Mouse (Mus musculus): ENCODE data around the gene Gm10837.
A peak's percentile ranks its signal among the peaks of the same experiment; 100 is the strongest.
"Not testable (repeated sequence)": the region's sequence is repeated elsewhere in the genome, so short reads cannot be mapped to it uniquely, and the experiment has no call there.

Gm10837 gene

DNA sequence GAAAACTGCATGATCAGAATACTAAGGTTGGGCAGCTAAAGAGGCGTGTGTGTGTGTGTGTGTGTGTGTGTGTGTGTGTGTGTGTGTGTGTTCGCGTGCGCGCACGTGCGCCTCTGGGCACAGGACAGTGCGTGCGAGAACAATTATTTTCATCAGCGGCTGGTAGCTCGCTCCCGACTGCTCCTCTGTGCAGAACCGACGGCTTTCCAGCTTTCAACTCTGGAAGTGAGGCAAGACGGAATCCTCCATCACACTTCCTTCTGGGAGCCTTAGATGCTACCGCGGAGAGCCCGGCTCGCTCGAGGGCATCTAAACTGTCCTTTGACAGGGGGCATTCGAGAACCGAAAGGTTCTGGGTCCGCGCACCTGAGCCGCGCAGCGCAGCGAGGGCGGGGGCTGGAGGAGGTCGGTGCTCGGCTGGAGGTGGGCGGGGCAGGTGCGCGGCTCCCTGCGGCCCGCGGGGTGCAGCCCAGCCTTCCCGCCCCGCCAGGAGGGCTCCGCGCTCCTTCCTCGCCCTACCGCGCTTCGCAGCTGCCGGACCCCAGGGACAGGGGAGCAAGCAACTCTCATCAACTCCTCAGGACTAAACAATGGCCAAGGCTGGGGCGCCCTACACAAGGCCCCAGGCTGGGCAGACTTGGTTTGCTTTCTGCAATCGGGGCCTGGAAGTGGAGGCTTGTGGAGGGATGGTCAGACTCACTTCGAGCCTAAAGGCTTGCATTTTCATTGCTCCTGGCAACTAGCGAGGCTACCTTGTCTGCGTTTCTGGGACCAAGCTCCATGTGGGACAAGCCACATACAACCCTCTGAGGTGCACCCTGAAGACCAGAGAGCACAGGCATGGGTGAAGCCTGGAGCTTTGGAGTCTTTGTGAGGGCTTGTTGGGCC is at the start of gene Gm10837:
Gene Gm10837 (plus strand): TSS at position 146 of the 888 bp plus-strand sequence.
- no peak for DNase-seq

- DNase-seq, result peak; percentile 20
Measured at GRCm38 (mm10) chr14:122449601-122450495, 40.5 kb upstream of the Gm10837 start.

- peak; percentile 29 for DNase-seq
Measured at GRCm38 (mm10) chr14:122450496-122451382, 39.6 kb upstream of the Gm10837 start, which contains the start of gene Gm5089. Gene Gm5089 (minus strand): TSS chr14:122451115.

DNA sequence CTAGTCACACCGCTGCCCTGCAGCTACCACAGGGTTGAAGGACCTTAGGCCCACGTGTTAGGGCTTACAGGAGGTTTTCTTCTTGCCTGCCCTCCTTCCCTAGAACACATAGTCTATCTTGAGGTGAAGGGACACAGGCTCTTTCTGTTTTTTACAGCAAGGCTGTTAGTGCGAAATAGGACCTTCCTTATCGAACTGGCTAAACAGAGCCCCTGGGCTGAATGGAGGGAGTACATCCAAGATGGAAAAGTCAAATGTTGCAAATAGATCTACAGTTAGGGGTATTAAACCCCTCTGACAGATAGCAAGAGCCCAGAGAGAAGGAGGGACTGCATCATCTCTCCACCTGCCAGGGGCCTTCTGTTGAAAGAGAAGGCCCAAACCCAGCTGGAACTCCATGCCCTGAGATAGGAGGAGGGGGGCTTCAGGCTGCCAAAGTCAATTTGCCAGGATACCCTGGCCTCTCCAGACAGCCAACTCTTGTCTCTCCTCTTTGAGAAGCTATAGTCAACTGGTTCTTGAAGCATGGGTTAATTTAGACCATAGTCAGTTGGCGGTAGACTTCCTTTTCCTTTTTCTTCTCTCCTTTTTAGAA is 38.7 kb upstream of the Gm10837 start:
- no peak for DNase-seq

DNA sequence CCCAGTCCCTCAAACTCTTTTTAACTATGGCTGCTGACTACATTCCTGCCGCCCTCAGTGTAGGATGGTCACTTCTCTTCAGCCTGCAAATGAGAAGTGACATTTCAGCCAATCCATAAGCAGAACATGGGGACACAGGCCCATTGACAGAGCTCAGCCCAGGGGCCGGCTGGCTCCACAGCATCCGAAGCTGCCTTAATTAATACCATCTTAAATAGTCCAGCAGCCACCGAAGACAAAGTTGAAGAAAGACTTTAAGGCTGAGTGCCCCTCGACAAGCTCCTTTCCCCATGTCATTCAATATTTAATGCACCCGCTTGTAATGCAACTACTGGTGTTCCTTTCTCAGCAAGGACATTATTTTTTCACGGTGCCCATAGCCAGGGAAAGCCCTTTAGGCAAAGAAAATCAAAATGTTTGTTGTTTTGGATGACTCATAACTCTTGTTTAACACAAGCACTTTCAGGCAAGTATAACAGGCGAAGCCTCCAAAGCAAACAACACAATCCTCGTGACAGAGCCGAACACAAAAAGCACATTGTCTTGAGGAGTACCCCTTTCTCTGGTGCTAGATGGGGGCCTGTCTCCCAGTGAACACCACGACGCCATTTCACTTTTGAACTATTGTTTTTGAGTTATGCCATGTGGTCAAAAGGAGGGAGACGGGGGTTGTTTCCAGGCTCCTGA is 37.5 kb upstream of the Gm10837 start:
- no peak for DNase-seq

- peak; percentile 40 for DNase-seq
Measured at GRCm38 (mm10) chr14:122453388-122453995, 36.9 kb upstream of the Gm10837 start.

GRCm38 (mm10) chr14:122453996-122454738 is 36.2 kb upstream of the Gm10837 start:
- no peak for DNase-seq

DNA sequence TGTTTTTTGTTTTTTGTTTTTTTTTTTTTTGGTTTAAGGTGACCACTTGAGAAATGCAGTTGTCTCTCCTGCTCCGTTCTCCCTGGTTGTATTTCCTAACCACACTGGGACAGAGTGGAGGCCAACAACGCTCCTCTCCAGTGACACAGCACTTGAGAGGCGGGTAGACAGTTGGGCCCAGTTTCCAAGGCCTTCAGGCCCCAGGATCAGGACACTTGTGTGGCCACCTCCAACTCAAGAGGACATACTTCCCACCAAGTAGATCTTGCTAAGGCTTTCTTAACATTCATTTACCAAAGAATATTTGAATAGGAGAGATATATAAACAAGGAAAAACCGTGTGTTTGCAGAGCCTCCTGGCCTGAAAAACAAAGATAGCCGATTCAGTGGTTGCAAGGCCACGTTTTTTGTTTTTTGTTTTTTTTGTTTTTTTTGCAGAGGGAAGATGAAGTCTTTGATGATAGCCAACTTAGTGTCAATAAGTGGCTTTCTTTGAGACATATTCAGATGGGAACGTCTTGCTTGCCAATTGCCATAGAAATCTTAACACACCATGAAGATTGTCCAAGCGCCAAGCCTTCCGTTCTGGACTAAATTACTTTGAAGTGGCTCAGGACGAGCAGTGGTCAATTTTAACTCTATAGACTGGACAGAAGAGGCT is 35.4 kb upstream of the Gm10837 start:
- no peak for DNase-seq

- DNase-seq, result no peak
Measured at GRCm38 (mm10) chr14:122455562-122455958, 34.8 kb upstream of the Gm10837 start.

- DNase-seq, result not testable (repeated sequence)
Measured at GRCm38 (mm10) chr14:122459332-122459731, 31.1 kb upstream of the Gm10837 start.

GRCm38 (mm10) chr14:122459776-122460175 is 30.6 kb upstream of the Gm10837 start:
- no peak for DNase-seq

GRCm38 (mm10) chr14:122460226-122460625 is 30.2 kb upstream of the Gm10837 start:
- DNase-seq, result no peak

- no peak for DNase-seq
Measured at GRCm38 (mm10) chr14:122461500-122461899, 28.9 kb upstream of the Gm10837 start.

DNA sequence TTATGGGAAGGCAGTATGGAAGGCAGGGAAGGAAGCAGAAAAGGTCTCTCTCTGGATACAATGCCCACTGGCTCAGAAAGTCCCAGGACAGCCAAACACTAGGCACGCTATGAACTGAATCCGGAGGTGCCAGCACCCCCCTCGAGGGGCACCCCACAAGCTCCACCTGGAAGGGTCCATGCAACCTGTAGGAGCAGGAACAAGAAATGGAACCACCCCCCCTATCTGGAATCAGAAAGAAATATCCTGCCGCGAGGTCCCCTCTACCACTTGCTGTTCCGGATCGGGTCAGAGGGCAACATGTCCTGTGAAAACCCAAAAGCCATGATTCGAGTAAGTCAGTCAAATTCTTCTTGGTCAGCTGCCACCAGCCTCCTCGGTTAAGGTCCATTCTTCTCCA is 28.4 kb upstream of the Gm10837 start:
- DNase-seq, result no peak

DNA sequence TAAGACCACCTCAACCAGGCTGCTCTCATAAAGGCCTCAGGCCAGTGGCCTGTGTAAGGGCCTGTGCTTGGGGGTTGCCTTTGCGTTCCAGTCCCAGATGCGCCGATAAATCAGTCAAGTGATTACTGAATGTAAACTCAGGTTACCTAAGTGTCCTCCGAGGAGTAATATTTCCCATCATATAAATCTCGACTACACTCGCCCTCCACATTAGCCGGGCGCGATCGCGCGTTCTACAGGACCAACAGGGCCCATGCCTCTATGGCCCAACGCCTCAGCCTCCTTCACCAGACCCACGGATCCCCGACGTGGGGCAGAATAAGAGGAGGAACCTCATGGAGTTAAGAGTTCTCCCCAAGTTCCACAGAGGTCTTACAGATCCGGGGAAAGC is 27.7 kb upstream of the Gm10837 start:
- no peak for DNase-seq

DNA sequence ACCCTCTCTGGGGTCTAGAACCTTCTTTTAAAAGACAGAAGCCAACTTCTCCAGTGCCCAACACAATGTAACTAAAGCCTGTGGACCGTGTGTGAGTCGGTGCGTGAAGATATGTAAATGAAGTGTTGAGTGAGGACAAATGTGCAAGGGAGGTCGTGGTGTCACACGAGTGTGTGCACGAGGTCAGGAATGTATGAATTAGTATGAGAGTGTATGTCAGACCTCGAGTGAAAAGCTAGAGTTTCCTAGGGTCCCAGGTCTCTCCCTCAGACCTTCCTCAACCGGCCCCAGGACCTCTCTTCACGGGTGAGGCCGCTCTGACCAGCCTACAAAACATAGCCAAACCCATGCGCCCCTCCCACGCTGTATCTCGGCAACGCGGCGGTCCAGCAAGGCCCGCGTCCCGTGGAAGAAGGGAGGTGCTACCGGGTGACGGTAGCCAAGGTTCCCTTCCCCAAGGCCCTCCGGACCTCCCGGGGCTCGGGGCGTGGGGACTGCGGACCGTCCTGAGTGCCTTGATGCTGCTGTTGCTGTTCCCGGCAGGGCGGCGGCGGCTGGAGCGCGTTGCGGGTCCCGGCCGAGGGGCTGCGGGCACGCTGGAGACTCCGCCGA is 27.2 kb upstream of the Gm10837 start:
- no peak for DNase-seq

GRCm38 (mm10) chr14:122463734-122464341 is 26.5 kb upstream of the Gm10837 start:
- peak; percentile 31 for DNase-seq

DNA sequence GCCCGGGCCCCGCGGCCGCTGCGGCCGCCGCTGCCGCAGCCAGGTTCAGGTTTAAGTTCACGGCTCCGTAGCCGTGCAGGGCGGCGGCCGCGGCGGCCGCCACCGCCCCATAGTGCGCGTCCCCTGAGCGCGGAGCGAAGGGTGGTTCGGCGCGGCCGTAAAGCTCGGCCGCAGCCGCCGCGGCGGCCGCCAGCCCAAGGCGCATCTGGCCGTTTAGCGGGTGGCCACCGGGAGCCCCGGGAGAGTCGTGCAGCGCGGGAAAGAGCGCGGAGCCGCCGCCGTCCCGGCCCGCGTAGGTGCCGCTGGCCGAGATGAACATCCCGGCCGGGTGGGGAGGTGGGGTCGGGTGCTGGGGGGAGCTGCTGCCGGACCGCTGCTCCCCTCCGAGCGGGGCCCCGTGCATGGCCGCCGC is 26.0 kb upstream of the Gm10837 start:
- DNase-seq, result no peak

Measured in right cerebral cortex, postnatal 25 days (tissue).